Mouse (Mus musculus) embryonic facial prominence, embryonic 11.5 days (tissue): ENCODE measurements around the gene Irak3. TPM values are rescaled to one million over a fixed set of nuclear protein-coding genes. Genes with fewer than 3 reads are reported as not detected.
A peak's percentile ranks its signal among the peaks of the same experiment; 100 is the strongest.

ENCODE experiments used
- ATAC-seq: fragments of 200-750 bp; cut with Nextera tagmentation; replicated peaks from 2 replicates; pipeline ENCODE4 v1.8.0; 2017; ENCODE audit warnings: low read depth; ENCODE audit not compliant: insufficient number of reproducible peaks, low FRiP score, low TSS enrichment
- DNase-seq: peaks from one replicate; pipeline ENCODE4 v3.0.0-alpha.2; 2015; ENCODE audit warnings: low spot score
- H3K27ac ChIP-seq: fragments of 300-500 bp; sonication (generic); replicated peaks from 2 replicates; pipeline ENCODE4 v1.5.1; 2014; ENCODE audit warnings: mild to moderate bottlenecking, low read depth, low read length, control low read depth
- H3K27me3 ChIP-seq: fragments of 300-500 bp; sonication (generic); 2 replicates; pipeline ENCODE4 v1.6.1; 2014; ENCODE audit warnings: mild to moderate bottlenecking, low read length, moderate library complexity, mixed read lengths; ENCODE audit not compliant: control insufficient read depth, insufficient read depth
- H3K36me3 ChIP-seq: fragments of 300-500 bp; sonication (generic); replicated peaks from 2 replicates; pipeline ENCODE4 v1.6.1; 2014; ENCODE audit warnings: low read depth, mild to moderate bottlenecking, low read length, moderate library complexity, mixed read lengths; ENCODE audit not compliant: control insufficient read depth, insufficient read depth
- H3K4me1 ChIP-seq: fragments of 300-500 bp; sonication (generic); 2 replicates; pipeline ENCODE4 v1.6.1; 2014; ENCODE audit warnings: low read length, mixed read lengths; ENCODE audit not compliant: control insufficient read depth, insufficient read depth
- H3K4me2 ChIP-seq: fragments of 300-500 bp; sonication (generic); 2 replicates; pipeline ENCODE4 v1.6.1; 2014; ENCODE audit warnings: low read depth, mild to moderate bottlenecking, control low read depth, low read length, moderate library complexity
- H3K4me3 ChIP-seq: fragments of 300-500 bp; sonication (generic); 2 replicates; pipeline ENCODE4 v1.5.1; 2014; ENCODE audit warnings: low read depth, low read length, control low read depth
- H3K9ac ChIP-seq: fragments of 300-500 bp; sonication (generic); replicated peaks from 2 replicates; pipeline ENCODE4 v1.6.1; 2014; ENCODE audit warnings: mild to moderate bottlenecking, control low read depth, low read length
- H3K9me3 ChIP-seq: fragments of 300-500 bp; sonication (generic); replicated peaks from 2 replicates; pipeline ENCODE4 v1.6.1; 2016; ENCODE audit warnings: mild to moderate bottlenecking, low read length, inconsistent platforms, mixed read lengths; ENCODE audit not compliant: control insufficient read depth
- WGBS: fragments of 180-500 bp; shearing (Covaris S2); extraction: QIAGEN DNeasy Blood & Tissue Kit; methylation state at CpG from one replicate; pipeline ENCODE4 v1.1.7; 2014; 5-methylcytosine and 5-hydroxymethylcytosine counted together
- polyA plus RNA-seq: library from polyadenylated mRNA; unstranded; fragments of >200 nt; fragmentation: Nextera tagmentation; extraction: Ambion mirVana; gene quantifications from 2 replicates; pipeline ENCODE4 v1.2.1, GENCODE M21; 2014

Gene Irak3
- polyA plus RNA-seq = 1.7 and 2.0 TPM in 2 replicates

GRCm38 (mm10) chr10:120201961-120202402 lies at the start of gene Irak3:
Irak3 (minus strand) TSS chr10:120202130.
- WGBS = 2% methylated on average over 13 of the region's 13 CpGs
- peak within 1 kb of the TSS; percentile 54 for H3K4me3 ChIP-seq
- H3K27ac ChIP-seq = no peak within 1 kb of the TSS
- no peaks in the 10 kb centered on the region for H3K4me1 ChIP-seq
- H3K36me3 ChIP-seq = no peaks in the 10 kb centered on the region
- ATAC-seq (no peak), DNase-seq (peak; percentile 84)
- peak within 1 kb of the TSS; percentile 83 for H3K4me2 ChIP-seq
- peak within 1 kb of the TSS; percentile 53 for H3K9ac ChIP-seq
- H3K9me3 ChIP-seq = no peaks in the 10 kb centered on the region
- H3K27me3 ChIP-seq = no peaks in the 10 kb centered on the region; the same call in 1 of the 2 replicates

- no peak overlapping the region for H3K4me2 ChIP-seq
- H3K27ac ChIP-seq = no peak overlapping the region
- H3K27me3 ChIP-seq = no peaks in the 10 kb centered on the region
- no peaks in the 10 kb centered on the region for H3K4me1 ChIP-seq
- H3K4me3 ChIP-seq = no peak overlapping the region
- DNase-seq (peak; percentile 65), ATAC-seq (no peak)
- no peak overlapping the region for H3K9ac ChIP-seq
- H3K9me3 ChIP-seq = no peaks in the 10 kb centered on the region
- no peaks in the 10 kb centered on the region for H3K36me3 ChIP-seq
- 48% methylated on average over 11 of the region's 11 CpGs for WGBS
These were observed 49.2 kb upstream of the Irak3 start for GRCm38 (mm10) chr10:120250911-120251683.

GRCm38 (mm10) chr10:120246994-120247750 lies 45.2 kb upstream of the Irak3 start:
- WGBS = 35% methylated on average over 9 of the region's 9 CpGs
- peak overlapping the region; percentile 16; the same call in 1 of the 2 replicates for H3K27ac ChIP-seq
- peak overlapping the region; percentile 6 for H3K9ac ChIP-seq

GRCm38 (mm10) chr10:120245681-120246080 lies 43.8 kb upstream of the Irak3 start:
- Histone ChIP-seq H3K9ac (no peak overlapping the region), H3K4me2 (no peak overlapping the region), H3K36me3 (no peaks in the 10 kb centered on the region), H3K27ac (peak overlapping the region; percentile 39; the same call in 1 of the 2 replicates), H3K4me3 (no peak overlapping the region), H3K4me1 (no peaks in the 10 kb centered on the region; the same call in 1 of the 2 replicates), H3K27me3 (no peaks in the 10 kb centered on the region), H3K9me3 (no peaks in the 10 kb centered on the region)
- DNase-seq = peak; percentile 66
- WGBS = 50% methylated on average over 5 of the region's 5 CpGs
- no peak for ATAC-seq

More at GRCm38 (mm10) chr10:120246994-120247750, 45.2 kb upstream of the Irak3 start:
- no peaks in the 10 kb centered on the region for H3K36me3 ChIP-seq
- peak; percentile 93 for DNase-seq
- H3K4me2 ChIP-seq = peak overlapping the region; percentile 8; the same call in 1 of the 2 replicates
- no peak overlapping the region for H3K4me3 ChIP-seq
- ATAC-seq = no peak
- H3K9me3 ChIP-seq = no peaks in the 10 kb centered on the region
- H3K4me1 ChIP-seq = no peaks in the 10 kb centered on the region; the same call in 1 of the 2 replicates
- H3K27me3 ChIP-seq = no peaks in the 10 kb centered on the region

GRCm38 (mm10) chr10:120242421-120242820 lies 40.5 kb upstream of the Irak3 start:
- Histone ChIP-seq H3K4me3 (no peak overlapping the region), H3K36me3 (no peaks in the 10 kb centered on the region), H3K9me3 (no peaks in the 10 kb centered on the region), H3K4me2 (no peak overlapping the region), H3K4me1 (no peaks in the 10 kb centered on the region; the same call in 1 of the 2 replicates), H3K27ac (no peak overlapping the region), H3K9ac (no peak overlapping the region), H3K27me3 (no peaks in the 10 kb centered on the region)
- DNase-seq (peak; percentile 63), ATAC-seq (no peak)
- 15% methylated on average over 6 of the region's 6 CpGs for WGBS

- WGBS = 61% methylated on average over 6 of the region's 6 CpGs
These were observed 37.5 kb upstream of the Irak3 start for GRCm38 (mm10) chr10:120239476-120239875.

GRCm38 (mm10) chr10:120238241-120238640 lies 36.3 kb upstream of the Irak3 start:
- no peaks in the 10 kb centered on the region; the same call in 1 of the 2 replicates for H3K4me1 ChIP-seq
- no peak overlapping the region for H3K9ac ChIP-seq
- no peaks in the 10 kb centered on the region for H3K9me3 ChIP-seq
- H3K4me2 ChIP-seq = no peak overlapping the region
- no peaks in the 10 kb centered on the region for H3K36me3 ChIP-seq
- ATAC-seq (no peak), DNase-seq (no peak)
- H3K27me3 ChIP-seq = no peaks in the 10 kb centered on the region
- WGBS = 93% methylated on average over 8 of the region's 8 CpGs
- H3K27ac ChIP-seq = no peak overlapping the region
- H3K4me3 ChIP-seq = no peak overlapping the region

More at GRCm38 (mm10) chr10:120239476-120239875, 37.5 kb upstream of the Irak3 start:
- H3K27me3 ChIP-seq = no peaks in the 10 kb centered on the region
- H3K9me3 ChIP-seq = no peaks in the 10 kb centered on the region
- no peak overlapping the region for H3K4me2 ChIP-seq
- H3K27ac ChIP-seq = no peak overlapping the region
- no peaks in the 10 kb centered on the region for H3K36me3 ChIP-seq
- H3K9ac ChIP-seq = no peak overlapping the region
- H3K4me1 ChIP-seq = no peaks in the 10 kb centered on the region; the same call in 1 of the 2 replicates
- no peak for DNase-seq
- no peak overlapping the region for H3K4me3 ChIP-seq
- no peak for ATAC-seq
